Mouse (Mus musculus): ENCODE measurements around the gene Pck1.

DNA sequence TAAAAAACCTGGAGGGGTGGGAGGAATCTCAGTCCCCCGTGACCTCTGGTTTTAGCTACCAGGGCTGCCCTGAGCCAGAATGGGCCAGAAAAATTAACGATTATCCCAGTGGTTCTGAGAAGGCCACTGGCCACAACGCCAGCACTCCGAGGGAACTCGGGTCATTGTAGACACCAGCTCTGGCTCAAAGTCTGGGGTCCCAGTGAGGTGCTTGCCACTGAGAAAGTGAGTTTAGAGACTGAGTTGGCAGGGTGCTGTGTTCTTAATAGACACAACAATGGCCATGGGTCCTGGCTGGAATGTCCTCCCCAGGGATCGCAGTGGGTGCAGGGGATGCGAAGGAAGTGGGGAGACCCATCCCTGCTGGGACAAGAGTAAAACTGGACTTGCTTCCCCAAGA, 29.1 kb downstream of the Pck1 start:
- TF ChIP-seq CTCF (IDR thresholded peaks at IDR 0.05; ENCODE audit: insufficient read depth, low read depth, low read length) (no peak), POLR2A (IDR thresholded peaks at IDR 0.05; ENCODE audit: insufficient read depth, low read depth, low read length) (no peak)
